Mouse (Mus musculus) small intestine, adult 2 months (tissue): Measurements from ENCODE around the gene Tmem139. TPM values are rescaled to one million over a fixed set of nuclear protein-coding genes. Genes with fewer than 3 reads are reported as not detected.

Experiments used
- H3K27ac ChIP-seq: fragments of 200-500 bp; 2 replicates; pipeline ENCODE4 v1.5.1; 2012; ENCODE audit warnings: low read depth, low read length, control low read depth, inconsistent platforms; ENCODE audit not compliant: insufficient read depth
- H3K27me3 ChIP-seq: fragments of 200-500 bp; 2 replicates; pipeline ENCODE4 v1.6.1; 2012; ENCODE audit warnings: mild to moderate bottlenecking, moderate library complexity, low read length, inconsistent platforms; ENCODE audit not compliant: control insufficient read depth, insufficient read depth
- H3K36me3 ChIP-seq: fragments of 200-500 bp; 2 replicates; pipeline ENCODE4 v1.6.1; 2012; ENCODE audit warnings: mild to moderate bottlenecking, low read length, control low read depth, inconsistent platforms; ENCODE audit not compliant: control insufficient read depth, insufficient read depth
- H3K4me1 ChIP-seq: fragments of 200-500 bp; 2 replicates; pipeline ENCODE4 v1.6.1; 2012; ENCODE audit warnings: low read length, inconsistent platforms, mixed read lengths; ENCODE audit not compliant: control insufficient read depth, insufficient read depth, insufficient read length
- H3K4me3 ChIP-seq: fragments of 200-500 bp; 2 replicates; pipeline ENCODE4 v1.5.1; 2012; ENCODE audit warnings: low read depth, mild to moderate bottlenecking, control low read depth, inconsistent platforms, low read length, moderate library complexity
- CTCF ChIP-seq: fragments of 200-500 bp; IDR thresholded peaks from 2 replicates; pipeline ENCODE4 v1.5.1; 2012; ENCODE audit warnings: low read depth, mild to moderate bottlenecking, control low read depth, inconsistent platforms, low read length, moderate library complexity, mixed read lengths; ENCODE audit not compliant: insufficient replicate concordance, insufficient read length; ENCODE audit errors: extremely low read depth
- POLR2A ChIP-seq: fragments of 200-500 bp; IDR thresholded peaks from 2 replicates; pipeline ENCODE4 v1.6.1; 2012; ENCODE audit warnings: low read depth, mild to moderate bottlenecking, control low read depth, inconsistent platforms, low read length, moderate library complexity
- WGBS: fragments of 180-500 bp; shearing (Covaris S2); methylation state at CpG from one replicate; pipeline ENCODE4 v1.1.7; 2018; 5-methylcytosine and 5-hydroxymethylcytosine counted together
- polyA plus RNA-seq: library from polyadenylated mRNA; depleted of rRNA; stranded (reverse); fragments of >200 nt; gene quantifications from 2 replicates; pipeline ENCODE4 v1.2.3, GENCODE M21; 2012

Tmem139 gene
- polyA plus RNA-seq, 1 experiment, result 23.1 TPM

GRCm38 (mm10) chr6:42237276-42237805 lies 24.4 kb upstream of the Tmem139 start:
- Histone ChIP-seq H3K4me3 (no peak overlapping the region), H3K27me3 (no peaks in the 10 kb centered on the region), H3K27ac (no peak overlapping the region), H3K36me3 (no peaks in the 10 kb centered on the region), H3K4me1 (no peaks in the 10 kb centered on the region)
- 67% methylated on average over 6 of the region's 6 CpGs for WGBS
- no peak for TF ChIP-seq CTCF
- no peak for TF ChIP-seq POLR2A

DNA sequence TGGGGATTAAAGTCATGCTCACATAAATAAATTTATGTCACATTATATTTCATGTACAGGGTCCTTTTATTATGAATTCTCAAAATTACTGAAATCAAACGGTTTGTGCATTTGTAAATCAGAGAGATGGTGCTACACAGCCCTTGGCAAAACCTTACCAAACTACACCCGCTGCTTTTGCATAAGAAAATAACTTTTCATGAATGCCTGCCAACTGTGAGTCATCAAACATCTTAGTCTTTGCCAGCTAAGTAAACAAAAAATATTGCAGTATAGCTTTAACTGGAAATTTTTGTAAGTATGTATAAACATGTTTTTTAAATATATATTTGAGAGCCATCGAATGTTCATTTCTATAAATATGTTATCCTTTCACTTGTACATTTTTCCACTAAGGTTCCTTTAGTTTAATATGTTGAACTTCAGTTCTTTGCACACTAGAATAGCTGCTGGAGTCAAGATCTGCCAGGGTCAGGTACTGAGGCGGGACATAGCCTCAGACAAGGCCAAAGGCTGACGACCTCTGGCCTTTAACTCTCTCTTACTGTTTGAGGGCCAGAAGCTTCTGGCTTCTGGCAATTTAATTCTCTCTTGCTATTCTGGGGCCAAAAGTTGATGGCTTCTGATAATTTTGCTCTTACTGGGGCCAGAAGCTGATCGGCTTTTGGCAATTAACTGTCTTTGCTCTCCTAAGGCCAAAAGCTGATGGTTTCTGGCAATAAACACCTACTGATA lies 20.3 kb upstream of the Tmem139 start:
- Histone ChIP-seq H3K27ac (no peak overlapping the region), H3K27me3 (no peaks in the 10 kb centered on the region), H3K4me3 (no peak overlapping the region), H3K4me1 (peaks cover 7% of the 10 kb centered on the region), H3K36me3 (no peaks in the 10 kb centered on the region)
- no peak for TF ChIP-seq POLR2A
- no peak for TF ChIP-seq CTCF
- WGBS, result 41% methylated on average over 6 of the region's 6 CpGs

- WGBS, result 2% methylated on average over 28 of the region's 28 CpGs
- H3K27ac ChIP-seq, result peak within 1 kb of the TSS; percentile 59
- H3K4me1 ChIP-seq, result peaks cover 7% of the 10 kb centered on the region
These were observed 15.9 kb upstream of the Tmem139 start, which contains the start of gene Gstk1 for GRCm38 (mm10) chr6:42245711-42246353. TSS of gene Gstk1 (plus strand) at chr6:42245935.

DNA sequence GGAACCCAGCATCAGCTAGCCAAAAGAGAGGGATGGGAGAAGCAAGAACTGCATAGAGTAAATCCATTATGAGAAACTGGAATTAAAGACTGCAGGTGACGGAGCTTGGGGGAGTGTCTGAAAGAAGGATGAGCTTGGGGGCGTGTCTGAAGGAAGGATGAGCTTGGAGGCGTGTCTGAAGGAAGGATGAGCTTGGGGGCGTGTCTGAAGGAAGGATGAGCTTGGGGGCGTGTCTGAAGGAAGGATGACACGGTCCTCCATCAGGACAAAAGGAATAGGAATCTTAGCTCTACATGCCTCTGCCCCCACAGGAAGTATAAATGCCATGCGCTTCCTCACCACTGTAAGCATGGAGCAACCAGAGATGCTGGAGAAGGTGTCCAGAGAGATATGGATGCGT lies 14.6 kb upstream of the Tmem139 start:
- TF ChIP-seq POLR2A (no peak), CTCF (no peak)
- Histone ChIP-seq H3K27ac (no peak overlapping the region), H3K27me3 (no peaks in the 10 kb centered on the region), H3K4me3 (no peak overlapping the region), H3K4me1 (peaks cover 7% of the 10 kb centered on the region), H3K36me3 (no peaks in the 10 kb centered on the region)
- WGBS, result 54% methylated on average over 8 of the region's 8 CpGs

More at GRCm38 (mm10) chr6:42245711-42246353, 15.9 kb upstream of the Tmem139 start, which contains the start of gene Gstk1:
- TF ChIP-seq POLR2A, result peak; percentile 78; the same call in 1 of the 2 replicates
- TF ChIP-seq CTCF, result no peak
- Histone ChIP-seq H3K27me3 (no peaks in the 10 kb centered on the region), H3K36me3 (no peaks in the 10 kb centered on the region), H3K4me3 (peak within 1 kb of the TSS; percentile 90)

- Histone ChIP-seq H3K4me3 (no peak overlapping the region), H3K27me3 (no peaks in the 10 kb centered on the region), H3K27ac (no peak overlapping the region), H3K36me3 (no peaks in the 10 kb centered on the region), H3K4me1 (peaks cover 7% of the 10 kb centered on the region)
- TF ChIP-seq CTCF (no peak), POLR2A (no peak)
- WGBS, result 95% methylated on average over 1 of the region's 1 CpGs
These were observed 13.8 kb upstream of the Tmem139 start for GRCm38 (mm10) chr6:42247981-42248380.

GRCm38 (mm10) chr6:42251791-42252190 lies 10.0 kb upstream of the Tmem139 start:
- Histone ChIP-seq H3K4me3 (no peak overlapping the region), H3K4me1 (no peaks in the 10 kb centered on the region), H3K36me3 (no peaks in the 10 kb centered on the region), H3K27ac (no peak overlapping the region), H3K27me3 (no peaks in the 10 kb centered on the region)
- TF ChIP-seq CTCF (no peak), POLR2A (no peak)
- WGBS, result 85% methylated on average over 4 of the region's 4 CpGs

GRCm38 (mm10) chr6:42253103-42253502 lies 8.7 kb upstream of the Tmem139 start:
- no peak for TF ChIP-seq CTCF
- no peak for TF ChIP-seq POLR2A
- no peak overlapping the region for H3K4me3 ChIP-seq
- 84% methylated on average over 2 of the region's 2 CpGs for WGBS
- H3K27ac ChIP-seq, result no peak overlapping the region
- no peaks in the 10 kb centered on the region for H3K27me3 ChIP-seq
- H3K36me3 ChIP-seq, result no peaks in the 10 kb centered on the region
- H3K4me1 ChIP-seq, result no peaks in the 10 kb centered on the region
